Mouse (Mus musculus) liver, postnatal 0 days (tissue): ENCODE data around the gene Rabac1.

ENCODE experiments used
- CTCF ChIP-seq: sonication (generic); IDR thresholded peaks from 2 replicates; pipeline ENCODE4 v1.5.1; 2016; ENCODE audit warnings: antibody characterized with exemption, low read depth
- EP300 ChIP-seq: IDR thresholded peaks from 2 replicates; pipeline ENCODE4 v1.6.1; 2016; ENCODE audit warnings: antibody characterized with exemption, low read depth, mild to moderate bottlenecking

GRCm38 (mm10) chr7:25010090-25010913, 37.7 kb upstream of the Rabac1 start:
- peak; percentile 66 for TF ChIP-seq CTCF
- TF ChIP-seq EP300, result no peak
